Mouse (Mus musculus) megakaryocyte, embryonic 14.5 days (primary cell): ENCODE measurements around the gene Dennd5a.

Source experiments
- FLI1 ChIP-seq: IDR thresholded peaks from 2 replicates; pipeline ENCODE4 v1.6.1; 2012; ENCODE audit warnings: low read length, inconsistent platforms, mixed read lengths
- GATA1 ChIP-seq: IDR thresholded peaks from 3 replicates; pipeline ENCODE4 v1.6.1; 2012; ENCODE audit warnings: mixed read lengths, low read length, inconsistent platforms, borderline replicate concordance

DNA sequence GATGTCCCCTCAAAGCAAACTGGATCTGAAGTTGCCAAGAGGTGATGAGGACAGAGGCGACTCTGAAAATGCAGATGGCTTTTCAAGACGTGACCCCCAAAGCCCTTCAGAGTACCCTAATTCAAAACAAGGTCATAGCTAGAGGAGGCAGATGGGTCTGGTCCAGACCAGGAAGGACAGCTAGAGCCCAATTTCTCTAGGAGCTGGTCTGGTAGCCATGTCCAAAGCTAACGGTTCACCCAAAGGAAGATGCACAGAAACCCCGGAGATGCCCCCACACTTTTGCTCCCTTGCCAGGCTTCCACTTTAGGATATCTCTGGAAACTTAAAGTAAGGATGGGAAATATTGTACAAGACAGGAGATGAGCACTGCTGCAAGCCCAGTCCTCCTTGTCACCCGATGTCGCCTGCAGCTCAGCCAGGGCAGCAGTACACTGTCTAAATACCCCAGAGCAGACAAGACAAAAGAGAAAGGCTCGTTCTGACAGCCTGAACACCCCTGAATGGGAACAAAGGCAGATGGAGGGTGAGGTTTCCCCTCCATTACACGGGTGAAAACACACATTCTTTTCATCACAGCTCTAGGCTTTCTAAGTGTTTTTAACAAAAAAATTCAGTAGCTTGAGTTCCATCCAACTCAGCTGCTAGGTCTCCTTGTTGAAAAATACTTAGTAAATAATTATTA is 110.4 kb downstream of the Dennd5a start:
- TF ChIP-seq FLI1 (no peak), GATA1 (no peak)
